Mouse (Mus musculus): ENCODE measurements around the gene Utp3.
A peak's percentile ranks its signal among the peaks of the same experiment; 100 is the strongest.
"Not testable (repeated sequence)": the region's sequence is repeated elsewhere in the genome, so short reads cannot be mapped to it uniquely, and the experiment has no call there.

Gene Utp3

GRCm38 (mm10) chr5:88554086-88554886 lies at the start of gene Utp3:
TSS of gene Utp3 (plus strand) at chr5:88554462.
- DNase-seq: peak; percentile 92 to 97

GRCm38 (mm10) chr5:88508555-88508954 lies 45.7 kb upstream of the Utp3 start:
- DNase-seq: no peak

GRCm38 (mm10) chr5:88508990-88509389 lies 45.3 kb upstream of the Utp3 start:
- no peak for DNase-seq

- peak; percentile 8 for DNase-seq
Measured at GRCm38 (mm10) chr5:88519232-88519631, 35.0 kb upstream of the Utp3 start.

GRCm38 (mm10) chr5:88527657-88528056 lies 26.6 kb upstream of the Utp3 start, which contains the start of gene Jchain:
TSS of gene Jchain (minus strand) at chr5:88527891.
- DNase-seq: no peak

GRCm38 (mm10) chr5:88530908-88531307 lies 23.4 kb upstream of the Utp3 start:
- DNase-seq: no peak

- no peak for DNase-seq
Measured at GRCm38 (mm10) chr5:88534697-88535096, 19.6 kb upstream of the Utp3 start.

- no peak for DNase-seq
Measured at GRCm38 (mm10) chr5:88540845-88541244, 13.4 kb upstream of the Utp3 start.

- DNase-seq: peak in 1 of 2 experiments; percentile 44
Measured at GRCm38 (mm10) chr5:88542651-88543282, 11.5 kb upstream of the Utp3 start.

GRCm38 (mm10) chr5:88544411-88544810 lies 9.9 kb upstream of the Utp3 start:
- not testable (repeated sequence) for DNase-seq

GRCm38 (mm10) chr5:88545536-88545935 lies 8.7 kb upstream of the Utp3 start:
- DNase-seq: no peak

- no peak for DNase-seq
Measured at GRCm38 (mm10) chr5:88553271-88554085, 784 bp upstream of the Utp3 start.

- DNase-seq: no peak
Measured at GRCm38 (mm10) chr5:88558991-88559390, 4.7 kb downstream of the Utp3 start.

- DNase-seq: no peak
Measured at GRCm38 (mm10) chr5:88561080-88561814, 7.0 kb downstream of the Utp3 start.

- no peak for DNase-seq
Measured at GRCm38 (mm10) chr5:88562863-88563780, 8.9 kb downstream of the Utp3 start.

GRCm38 (mm10) chr5:88564501-88565147 lies 10.4 kb downstream of the Utp3 start, which contains the start of gene Rufy3:
TSS of gene Rufy3 (plus strand) at chr5:88565040.
- peak; percentile 88 to 90 for DNase-seq

- peak; percentile 58 to 71 for DNase-seq
Measured at GRCm38 (mm10) chr5:88565148-88566033, 11.1 kb downstream of the Utp3 start.

- no peak for DNase-seq
Measured at GRCm38 (mm10) chr5:88566034-88566841, 12.0 kb downstream of the Utp3 start.

- peak; percentile 63 to 81 for DNase-seq
Measured at GRCm38 (mm10) chr5:88569541-88569940, 15.3 kb downstream of the Utp3 start.

Data from kidney, adult 8-10 months (tissue).